Mouse (Mus musculus): ENCODE data around the gene Slc25a21.

DNA sequence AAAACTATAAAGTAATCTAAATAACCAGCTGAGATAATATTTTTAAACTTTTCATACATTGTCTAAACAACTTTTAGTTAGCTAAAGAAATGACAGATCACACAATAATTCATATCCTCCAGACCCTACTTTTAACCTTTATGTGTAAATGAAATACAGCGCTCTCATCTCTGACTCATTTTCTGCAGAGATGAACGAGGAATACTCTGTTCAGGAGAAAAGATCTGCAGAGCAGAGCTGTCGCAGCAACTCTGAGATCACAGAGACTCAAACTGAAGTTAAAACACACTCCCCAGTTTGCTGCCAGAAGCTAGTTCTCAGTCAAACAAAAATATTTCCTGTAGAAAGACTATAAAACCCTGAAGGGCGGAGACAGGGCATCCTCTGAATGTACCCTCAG, 177.5 kb downstream of the Slc25a21 start:
- TF ChIP-seq CTCF (IDR thresholded peaks at IDR 0.05; ENCODE audit: low read depth), result no peak
- no peak for TF ChIP-seq EP300 (IDR thresholded peaks at IDR 0.05; ENCODE audit: low read depth)

Data from liver, postnatal 0 days (tissue).